Mouse (Mus musculus): ENCODE measurements around the gene Itpkb.

The Itpkb gene

DNA sequence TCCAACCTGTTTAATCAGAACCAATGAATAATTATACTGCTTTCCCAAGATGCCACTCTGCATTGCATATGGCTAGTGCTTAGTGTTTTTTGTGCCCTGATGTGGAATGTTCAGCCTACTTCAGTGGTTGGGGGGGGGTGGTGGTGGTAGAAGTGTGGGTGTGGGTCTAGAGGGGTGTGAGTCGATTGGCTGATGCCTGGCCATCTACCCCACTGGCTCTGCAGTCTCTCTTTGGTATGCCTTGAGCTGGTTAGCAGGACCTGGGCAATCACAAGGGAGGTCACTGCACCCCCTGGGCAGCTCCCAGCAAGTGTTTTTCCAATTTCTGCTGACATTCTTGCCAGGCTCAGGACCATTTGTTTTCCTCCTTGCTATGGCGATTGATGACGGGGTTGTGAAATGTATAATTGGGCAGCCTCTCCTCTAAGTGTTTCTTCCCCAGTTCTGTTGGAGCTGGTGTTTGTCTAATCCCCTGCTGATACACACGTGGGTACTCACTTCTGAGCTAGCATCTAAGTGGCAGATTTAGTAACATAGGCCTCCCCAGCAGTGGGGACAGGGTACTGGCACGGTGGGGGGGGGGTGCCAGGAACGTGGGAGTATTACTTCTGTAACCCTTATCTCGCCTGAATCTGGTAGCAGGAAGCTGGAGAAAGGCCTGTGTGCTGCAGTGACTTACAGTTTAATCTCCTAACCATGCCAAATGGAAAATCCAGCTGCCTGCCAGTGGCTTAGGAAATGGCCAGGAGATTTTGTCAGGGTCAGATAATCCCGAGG lies 13.3 kb downstream of the Itpkb start:
- no peak for DNase-seq (ENCODE audit: low read depth)

DNA sequence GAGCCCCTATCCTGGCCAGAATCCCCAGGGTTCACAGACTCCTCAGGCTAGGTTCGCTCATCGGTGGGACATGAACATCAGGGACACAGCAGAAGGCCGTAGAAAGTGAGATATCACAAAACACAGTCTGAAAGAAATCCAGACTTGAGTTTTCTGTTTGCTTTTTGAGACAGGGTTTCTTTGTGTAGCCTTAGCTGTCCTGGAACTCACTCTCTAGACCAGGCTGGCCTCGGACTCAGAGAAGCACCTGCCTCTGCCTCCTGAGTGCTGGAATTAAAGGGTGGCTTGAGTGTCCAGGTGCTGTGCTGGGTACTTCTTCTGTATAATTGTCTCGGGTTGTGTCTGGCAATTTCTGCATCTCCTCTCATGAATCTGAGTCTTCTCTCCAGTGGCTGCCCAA lies 14.8 kb downstream of the Itpkb start:
- no peak for DNase-seq (ENCODE audit: low read depth)

GRCm38 (mm10) chr1:180347059-180347458 lies 16.8 kb downstream of the Itpkb start:
- no peak for DNase-seq (ENCODE audit: low read depth)

DNA sequence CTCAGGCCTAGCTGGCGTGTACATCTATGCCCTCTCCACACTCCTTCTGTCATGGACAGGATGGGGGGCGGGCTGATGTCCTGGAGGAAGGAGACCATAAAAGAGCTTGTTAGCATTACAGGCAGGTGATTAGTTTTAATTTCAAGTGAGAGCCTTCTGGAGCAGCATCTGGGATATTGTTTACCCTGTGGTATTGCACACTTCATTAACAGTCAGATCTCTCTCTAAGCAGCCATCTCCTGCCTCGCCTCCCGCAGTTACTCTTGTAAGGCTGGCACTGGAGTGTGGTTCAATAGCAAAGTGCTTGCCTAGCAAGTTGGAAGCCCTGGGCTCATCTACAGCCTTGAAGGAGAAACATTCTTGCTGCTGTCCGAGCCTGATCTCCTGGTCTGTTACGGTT lies 17.6 kb downstream of the Itpkb start:
- DNase-seq (ENCODE audit: low read depth) = no peak

DNA sequence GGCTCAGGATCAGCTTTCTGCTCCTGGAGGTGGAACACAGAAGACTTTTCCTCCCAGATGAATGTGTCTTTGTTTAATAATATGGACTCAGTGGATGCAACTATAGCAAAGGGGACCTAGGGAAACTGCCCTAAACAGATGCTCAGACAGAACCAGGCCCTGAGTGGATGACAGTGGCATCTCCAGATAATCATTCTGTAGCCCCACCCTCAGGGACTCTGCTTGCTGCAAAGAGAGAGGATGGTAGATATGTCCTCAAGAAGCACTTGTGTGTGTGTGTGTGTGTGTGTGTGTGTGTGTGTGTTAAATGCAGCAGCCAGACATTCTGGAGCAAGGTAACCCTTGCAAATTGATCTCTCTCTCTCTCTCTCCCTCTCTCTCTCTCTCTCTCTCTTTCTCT lies 18.8 kb downstream of the Itpkb start:
- DNase-seq (ENCODE audit: low read depth) = no peak

GRCm38 (mm10) chr1:180352258-180352657 lies 22.0 kb downstream of the Itpkb start:
- no peak for DNase-seq (ENCODE audit: low read depth)

- DNase-seq (ENCODE audit: low read depth) = no peak
These were observed 23.8 kb downstream of the Itpkb start for GRCm38 (mm10) chr1:180354129-180354528.

GRCm38 (mm10) chr1:180354976-180355730 lies 24.9 kb downstream of the Itpkb start:
- DNase-seq (ENCODE audit: low read depth) = peak; percentile 53

DNA sequence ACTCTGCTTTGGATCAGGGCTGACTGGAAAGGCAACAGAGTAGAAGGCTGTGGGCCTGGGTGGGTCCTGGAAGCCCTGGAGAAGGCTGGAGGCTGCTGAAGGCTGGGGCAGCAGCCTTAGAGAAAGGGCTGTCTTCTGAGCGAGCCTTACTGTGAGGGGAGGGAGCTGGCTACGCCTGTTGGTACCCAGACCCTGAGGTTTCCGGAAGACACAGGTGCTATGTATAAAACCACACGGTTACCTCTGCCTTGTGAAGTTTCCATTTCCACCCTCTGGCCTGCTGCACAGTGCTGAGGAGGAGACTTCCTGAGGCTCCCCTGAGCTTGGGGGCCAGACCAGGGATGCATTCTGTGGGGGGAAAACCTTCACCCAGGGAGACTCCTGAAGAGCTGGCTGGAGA lies 25.9 kb downstream of the Itpkb start:
- peak; percentile 87 for DNase-seq (ENCODE audit: low read depth)

GRCm38 (mm10) chr1:180356857-180357256 lies 26.6 kb downstream of the Itpkb start:
- DNase-seq (ENCODE audit: low read depth) = no peak

DNA sequence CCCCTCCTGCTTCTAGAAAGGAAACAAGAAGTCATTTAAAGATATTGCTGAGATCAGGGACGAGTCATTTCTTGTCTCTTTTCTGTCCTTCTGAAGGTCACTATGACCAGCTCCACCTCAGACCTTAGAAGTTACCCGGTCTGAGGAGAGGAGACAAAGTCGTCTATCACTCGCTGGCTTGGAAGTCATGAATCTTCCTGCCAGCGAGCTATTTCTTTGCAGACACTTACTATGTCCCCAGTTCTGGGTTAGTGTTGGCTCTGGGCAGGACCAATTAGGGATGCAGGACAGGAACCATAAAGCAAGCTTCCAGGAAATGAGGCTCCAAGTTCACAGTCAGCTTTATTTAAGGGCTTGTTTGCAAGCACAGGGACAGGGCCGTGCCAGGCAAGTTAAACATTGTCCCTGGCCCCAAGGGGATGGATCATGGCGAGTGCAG lies 27.6 kb downstream of the Itpkb start:
- DNase-seq (ENCODE audit: low read depth) = no peak

- no peak for DNase-seq (ENCODE audit: low read depth)
These were observed 28.2 kb downstream of the Itpkb start for GRCm38 (mm10) chr1:180358466-180358865.

- DNase-seq (ENCODE audit: low read depth) = peak; percentile 85
These were observed 29.0 kb downstream of the Itpkb start for GRCm38 (mm10) chr1:180359311-180359710.

DNA sequence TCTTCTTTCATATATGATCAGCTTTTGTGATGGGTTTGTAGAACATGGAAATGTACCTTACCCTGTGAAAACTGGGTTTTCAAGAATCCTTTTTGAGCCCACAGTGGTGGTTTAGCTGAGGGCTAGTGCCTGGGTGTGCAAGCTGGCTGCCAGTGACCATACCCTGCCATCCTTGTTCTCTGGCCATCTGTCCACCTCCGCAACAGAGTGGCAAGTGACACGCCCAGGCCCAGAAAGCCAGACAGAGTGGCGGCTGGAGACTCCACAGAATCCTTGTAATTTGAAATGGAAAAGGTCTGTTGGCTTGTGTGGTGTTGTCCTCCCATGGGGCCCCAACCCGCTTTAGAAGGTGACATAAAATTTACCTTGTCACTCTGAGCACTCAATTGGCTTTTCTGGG lies 31.9 kb downstream of the Itpkb start:
- DNase-seq (ENCODE audit: low read depth) = no peak

DNA sequence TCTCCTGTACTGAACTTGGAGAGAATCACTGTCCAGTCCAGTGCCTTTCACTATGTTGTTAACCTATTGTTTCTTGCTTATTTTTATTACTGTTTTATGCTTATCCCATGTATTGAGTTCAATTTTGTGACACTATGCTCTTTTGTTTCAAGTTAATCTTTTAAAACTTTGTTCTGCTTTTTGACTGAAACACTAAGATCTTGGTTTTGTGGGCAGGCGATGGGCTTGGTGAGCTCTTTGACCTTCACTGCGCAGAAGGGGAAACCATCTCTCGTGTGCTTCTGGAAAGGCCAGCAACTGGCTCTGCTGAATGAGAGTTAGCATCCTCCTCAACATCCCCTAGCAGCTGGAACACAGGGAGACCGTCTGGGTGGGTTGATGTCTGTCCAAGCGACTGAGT lies 32.6 kb downstream of the Itpkb start:
- no peak for DNase-seq (ENCODE audit: low read depth)

- DNase-seq (ENCODE audit: low read depth) = no peak
These were observed 33.0 kb downstream of the Itpkb start for GRCm38 (mm10) chr1:180363317-180363716.

GRCm38 (mm10) chr1:180364005-180364404 lies 33.7 kb downstream of the Itpkb start:
- DNase-seq (ENCODE audit: low read depth) = peak; percentile 91

DNA sequence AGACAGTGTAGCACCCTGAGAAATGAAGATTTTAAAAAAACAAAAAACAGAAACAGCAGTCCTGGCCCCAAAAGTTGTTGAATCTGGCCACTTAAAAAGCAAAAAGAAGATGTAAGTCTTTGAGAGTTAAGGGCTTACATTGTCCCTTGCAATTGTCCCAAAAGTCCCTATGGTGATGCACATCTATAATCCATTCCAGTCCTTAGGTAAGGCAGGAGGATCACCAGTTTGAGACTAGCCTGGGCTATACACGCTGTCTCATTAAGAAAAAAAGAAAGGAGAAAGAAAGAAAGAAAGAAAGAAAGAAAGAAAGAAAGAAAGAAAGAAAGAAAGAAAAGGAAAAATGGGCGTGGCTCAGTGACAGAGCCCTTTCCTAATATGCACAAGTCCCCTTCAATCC lies 34.4 kb downstream of the Itpkb start:
- DNase-seq (ENCODE audit: low read depth) = no peak

- DNase-seq (ENCODE audit: low read depth) = peak; percentile 96
These were observed 35.0 kb downstream of the Itpkb start for GRCm38 (mm10) chr1:180365180-180365810.

- DNase-seq (ENCODE audit: low read depth) = peak; percentile 81
These were observed 35.9 kb downstream of the Itpkb start for GRCm38 (mm10) chr1:180365983-180366811.

GRCm38 (mm10) chr1:180367045-180367619 lies 36.8 kb downstream of the Itpkb start:
- DNase-seq (ENCODE audit: low read depth) = no peak

DNA sequence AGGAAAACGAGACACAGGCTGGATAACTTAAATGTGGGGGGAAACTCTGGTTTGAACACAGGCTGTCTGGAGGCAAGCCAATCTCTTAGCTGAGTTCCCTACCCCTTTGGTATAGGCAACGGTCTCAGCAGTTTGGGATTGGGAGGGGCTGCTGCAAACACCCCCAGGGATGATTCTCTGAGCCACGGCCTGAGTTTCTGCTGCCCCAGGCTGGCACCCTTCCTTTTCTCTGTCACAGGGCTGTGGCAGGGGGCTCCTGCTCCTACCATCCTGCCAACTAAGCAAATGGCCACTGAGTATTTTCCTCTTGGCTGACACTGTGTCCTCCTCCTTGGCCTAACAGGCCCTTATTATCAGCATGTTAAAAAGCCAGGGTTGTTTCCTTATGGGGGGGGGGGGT lies 37.3 kb downstream of the Itpkb start:
- no peak for DNase-seq (ENCODE audit: low read depth)
